Mouse (Mus musculus) lung, postnatal 36 days (tissue): ENCODE measurements around the gene Isoc2a.

Source experiments
- DNase-seq: peaks from one replicate; pipeline ENCODE4 v3.0.0; 2022; ENCODE audit warnings: mixed read lengths

Gene Isoc2a

DNA sequence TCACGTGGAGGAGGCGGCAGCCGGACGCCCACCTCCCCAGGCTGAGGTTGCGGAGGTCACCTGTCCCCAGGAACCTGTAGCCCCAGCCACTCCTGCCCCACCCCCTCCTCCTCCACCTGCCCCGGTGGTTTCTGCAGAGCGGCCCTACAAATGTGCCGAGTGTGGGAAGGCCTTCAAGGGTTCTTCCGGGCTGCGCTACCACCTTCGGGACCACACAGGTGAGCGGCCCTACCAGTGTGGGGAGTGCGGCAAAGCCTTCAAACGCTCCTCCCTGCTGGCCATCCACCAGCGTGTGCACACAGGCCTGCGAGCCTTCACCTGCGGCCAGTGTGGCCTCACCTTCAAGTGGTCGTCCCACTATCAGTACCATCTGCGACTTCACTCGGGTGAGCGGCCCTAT is 43.0 kb downstream of the Isoc2a start:
- no peak for DNase-seq

DNA sequence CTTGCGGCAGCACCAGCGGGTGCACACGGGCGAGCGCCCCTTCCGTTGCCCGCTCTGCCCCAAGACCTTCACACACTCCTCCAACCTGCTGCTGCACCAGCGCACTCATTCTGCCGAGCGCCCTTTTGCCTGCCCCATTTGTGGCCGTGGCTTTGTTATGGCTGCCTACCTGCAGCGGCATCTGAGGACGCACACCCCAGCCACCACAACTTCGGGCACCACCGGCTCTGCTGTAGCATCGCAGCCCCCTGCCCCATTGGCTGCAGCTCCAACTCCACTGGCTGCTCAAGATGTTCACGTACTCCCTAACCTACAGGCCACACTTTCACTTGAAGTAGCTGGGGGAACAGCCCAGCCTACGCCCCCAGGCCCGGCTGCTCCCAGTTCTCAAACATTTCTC is 43.5 kb downstream of the Isoc2a start:
- DNase-seq = no peak

DNA sequence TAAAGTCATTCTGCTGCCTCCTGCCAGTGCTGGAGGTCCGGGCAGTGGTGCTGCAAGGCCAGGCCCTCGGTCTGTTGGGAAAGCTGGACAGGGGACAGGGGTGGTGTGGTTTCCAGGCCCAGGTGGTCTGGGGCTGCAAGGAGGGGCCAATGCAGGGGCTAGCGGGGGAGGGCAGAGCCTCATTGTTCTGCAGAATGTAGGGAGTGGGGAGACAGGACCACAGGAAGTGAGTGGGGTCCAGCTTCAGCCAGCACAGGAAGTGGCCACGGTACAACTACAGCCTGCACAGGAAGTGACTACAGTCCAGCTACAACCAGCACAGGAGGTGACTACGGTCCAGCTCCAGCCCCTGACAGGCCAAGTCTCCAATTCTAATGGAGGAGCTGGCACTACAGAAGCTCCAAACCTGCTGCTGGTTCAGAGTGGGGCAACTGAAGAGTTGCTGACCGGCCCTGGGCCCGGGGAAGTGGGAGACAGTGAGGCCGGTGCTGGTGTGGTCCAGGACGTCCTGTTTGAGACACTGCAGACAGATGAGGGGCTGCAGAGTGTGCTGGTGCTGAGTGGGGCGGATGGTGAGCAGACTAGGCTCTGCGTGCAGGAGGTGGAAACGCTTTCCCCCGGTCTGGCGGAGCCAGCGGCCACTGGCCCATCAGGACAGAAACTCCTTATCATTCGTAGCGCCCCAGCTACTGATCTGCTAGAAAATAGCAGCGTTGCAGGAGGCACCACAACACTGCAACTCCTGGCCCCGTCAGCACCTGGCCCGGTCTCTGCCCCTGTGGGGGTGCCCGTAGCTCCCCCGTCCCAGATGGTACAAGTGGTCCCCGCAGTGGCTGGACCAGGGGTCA is 44.2 kb downstream of the Isoc2a start:
- no peak for DNase-seq

DNA sequence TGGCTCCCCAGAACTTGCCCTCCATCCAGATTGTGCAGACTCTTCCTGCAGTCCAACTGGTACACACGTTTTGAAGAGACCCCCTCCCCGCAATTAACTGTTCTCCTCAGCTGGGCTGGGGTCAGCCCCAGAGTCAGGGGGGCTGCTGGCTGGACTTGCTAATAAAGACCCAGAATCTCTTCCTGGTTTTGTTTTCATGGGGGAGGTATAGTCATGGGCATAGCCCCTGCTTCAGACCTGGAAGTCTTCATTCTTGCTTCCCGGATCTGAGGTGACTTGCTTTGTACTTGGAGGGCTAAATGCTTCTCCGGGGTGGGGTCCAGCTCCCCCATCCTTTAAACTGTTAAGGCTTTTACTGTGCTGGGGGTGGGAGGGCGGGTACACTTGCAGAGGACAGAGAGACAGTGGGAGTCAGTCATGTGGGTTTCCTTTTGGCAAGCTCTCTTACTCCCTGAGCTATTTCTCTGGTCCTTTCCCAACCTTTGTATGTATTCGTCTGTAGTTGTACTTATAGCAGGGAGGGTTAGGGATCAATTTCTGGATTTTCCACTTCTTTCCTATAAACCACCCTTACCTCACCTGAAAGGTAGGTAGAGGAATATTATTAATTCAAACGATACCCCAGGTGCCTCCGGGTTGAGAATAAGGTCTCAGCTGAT is 45.0 kb downstream of the Isoc2a start, which contains the start of gene Nat14:
TSS of gene Nat14 (plus strand) at position 205 of the 659 bp plus-strand sequence.
- no peak for DNase-seq

DNA sequence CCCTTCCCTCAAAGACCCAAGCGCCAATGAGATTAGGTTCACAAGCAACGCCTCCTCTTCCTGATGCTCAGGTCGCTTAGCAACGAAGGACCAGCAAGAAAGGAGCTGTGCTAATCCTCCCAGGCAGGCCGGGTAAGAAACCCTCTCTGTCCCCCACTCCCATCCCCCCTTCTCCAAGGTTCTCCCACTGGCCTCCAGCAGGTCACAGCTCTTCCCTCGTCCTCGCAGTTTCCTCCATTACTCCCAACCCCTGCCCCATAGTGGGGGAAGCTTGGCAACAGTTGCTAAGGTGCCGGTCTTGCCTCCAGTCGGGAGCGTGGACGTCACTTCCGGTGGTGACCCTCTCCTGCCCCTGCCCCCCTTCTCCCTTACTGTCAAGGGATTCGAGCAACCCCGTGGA is 45.6 kb downstream of the Isoc2a start:
- DNase-seq = peak; percentile 66

DNA sequence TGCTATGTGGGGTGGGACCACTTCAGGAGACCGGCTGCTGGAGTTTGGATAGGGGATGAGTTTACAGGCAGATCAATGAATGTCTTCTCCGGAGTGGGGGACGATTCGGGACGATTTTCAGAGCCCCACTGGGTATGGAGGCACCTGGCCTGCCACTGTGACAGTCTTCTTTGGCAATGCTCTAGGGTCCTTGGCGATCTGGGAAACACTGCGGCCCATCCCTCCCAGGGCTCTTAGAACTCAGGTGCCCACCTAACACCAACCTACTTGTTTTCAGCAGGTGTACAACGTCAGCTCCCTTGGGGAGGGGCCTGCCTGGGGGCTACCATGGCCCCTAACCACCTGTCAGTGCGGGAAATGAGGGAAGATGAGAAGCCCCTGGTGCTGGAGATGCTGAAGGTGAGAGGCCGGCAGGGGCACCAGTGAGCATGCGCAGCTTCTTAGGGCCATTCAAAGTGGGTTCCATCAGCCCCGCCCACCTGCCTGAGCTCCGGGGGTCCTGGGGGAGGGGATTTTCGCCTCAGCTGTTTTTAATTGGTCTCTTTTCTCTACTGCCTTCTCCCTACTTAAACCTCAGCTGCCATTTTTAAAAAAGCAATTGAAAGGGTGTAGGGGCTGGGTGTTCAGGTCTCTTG is 46.1 kb downstream of the Isoc2a start:
- no peak for DNase-seq

DNA sequence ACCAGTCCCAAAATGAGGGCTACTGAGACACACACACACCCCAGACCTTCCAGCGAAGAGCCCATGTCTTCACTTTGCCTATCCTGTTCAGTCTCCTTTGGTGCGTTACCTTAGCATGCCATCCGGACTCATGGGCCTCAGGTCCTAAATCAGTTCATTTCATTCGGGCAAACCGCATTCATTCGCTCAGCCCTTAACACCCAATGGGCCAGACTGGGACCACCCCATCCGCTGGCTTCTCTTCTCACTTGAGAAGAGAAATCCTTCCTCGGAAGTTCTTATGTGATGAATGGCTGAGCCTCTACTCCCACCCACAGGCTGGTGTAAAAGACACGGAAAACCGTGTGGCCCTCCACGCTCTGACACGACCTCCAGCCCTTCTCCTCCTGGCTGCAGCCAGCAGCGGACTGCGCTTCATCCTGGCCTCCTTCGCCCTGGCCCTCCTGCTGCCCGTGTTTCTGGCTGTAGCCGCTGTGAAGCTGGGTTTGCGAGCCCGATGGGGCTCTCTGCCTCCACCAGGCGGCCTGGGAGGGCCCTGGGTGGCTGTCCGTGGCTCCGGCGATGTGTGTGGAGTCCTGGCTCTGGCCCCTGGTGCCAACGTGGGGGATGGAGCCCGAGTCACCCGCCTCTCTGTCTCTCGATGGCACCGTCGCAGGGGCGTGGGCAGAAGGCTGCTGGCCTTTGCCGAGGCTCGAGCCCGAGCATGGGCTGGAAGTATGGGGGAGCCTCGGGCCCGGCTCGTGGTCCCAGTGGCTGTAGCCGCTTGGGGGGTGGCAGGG is 46.8 kb downstream of the Isoc2a start:
- peak; percentile 50 for DNase-seq

DNA sequence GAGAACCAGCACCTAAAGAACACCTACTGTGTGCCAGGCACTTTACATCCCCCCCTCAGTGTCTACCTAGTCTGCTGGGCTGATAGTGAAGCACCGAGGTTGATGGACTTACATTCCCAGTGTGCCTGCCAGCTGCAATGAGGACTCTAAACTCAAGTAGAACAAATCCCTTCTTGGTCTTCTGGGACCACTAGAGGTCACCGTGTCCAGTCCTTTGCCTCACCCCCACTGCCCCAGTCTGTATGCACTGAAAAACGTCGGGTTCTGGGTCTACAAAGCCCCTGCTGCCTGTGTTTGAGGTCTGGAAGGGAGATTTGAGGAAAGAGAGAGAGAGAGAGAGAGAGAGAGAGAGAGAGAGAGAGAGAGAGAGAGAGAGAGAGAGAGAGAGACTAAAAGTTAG is 47.5 kb downstream of the Isoc2a start:
- no peak for DNase-seq

DNA sequence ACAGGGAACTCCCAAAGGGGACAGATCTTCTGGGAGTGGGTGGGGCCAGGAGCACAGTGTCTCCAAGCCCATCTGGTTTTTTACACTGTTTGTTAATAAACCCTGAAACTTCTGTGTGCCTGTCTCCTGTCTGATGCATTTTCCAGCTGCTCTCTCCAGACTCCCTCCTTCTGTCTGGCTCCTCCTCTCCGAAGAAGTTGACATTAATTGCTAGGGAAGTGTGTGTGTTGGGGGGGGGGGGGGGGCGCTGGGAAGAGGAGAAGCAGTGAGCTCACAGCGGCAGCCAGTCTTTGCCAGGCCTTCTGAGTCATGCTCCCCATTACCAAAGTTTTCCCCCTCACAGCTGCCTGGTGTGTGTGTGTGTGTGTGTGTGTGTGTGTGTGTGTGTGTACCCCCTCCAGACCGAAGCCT is 47.9 kb downstream of the Isoc2a start:
- peak; percentile 43 for DNase-seq

DNA sequence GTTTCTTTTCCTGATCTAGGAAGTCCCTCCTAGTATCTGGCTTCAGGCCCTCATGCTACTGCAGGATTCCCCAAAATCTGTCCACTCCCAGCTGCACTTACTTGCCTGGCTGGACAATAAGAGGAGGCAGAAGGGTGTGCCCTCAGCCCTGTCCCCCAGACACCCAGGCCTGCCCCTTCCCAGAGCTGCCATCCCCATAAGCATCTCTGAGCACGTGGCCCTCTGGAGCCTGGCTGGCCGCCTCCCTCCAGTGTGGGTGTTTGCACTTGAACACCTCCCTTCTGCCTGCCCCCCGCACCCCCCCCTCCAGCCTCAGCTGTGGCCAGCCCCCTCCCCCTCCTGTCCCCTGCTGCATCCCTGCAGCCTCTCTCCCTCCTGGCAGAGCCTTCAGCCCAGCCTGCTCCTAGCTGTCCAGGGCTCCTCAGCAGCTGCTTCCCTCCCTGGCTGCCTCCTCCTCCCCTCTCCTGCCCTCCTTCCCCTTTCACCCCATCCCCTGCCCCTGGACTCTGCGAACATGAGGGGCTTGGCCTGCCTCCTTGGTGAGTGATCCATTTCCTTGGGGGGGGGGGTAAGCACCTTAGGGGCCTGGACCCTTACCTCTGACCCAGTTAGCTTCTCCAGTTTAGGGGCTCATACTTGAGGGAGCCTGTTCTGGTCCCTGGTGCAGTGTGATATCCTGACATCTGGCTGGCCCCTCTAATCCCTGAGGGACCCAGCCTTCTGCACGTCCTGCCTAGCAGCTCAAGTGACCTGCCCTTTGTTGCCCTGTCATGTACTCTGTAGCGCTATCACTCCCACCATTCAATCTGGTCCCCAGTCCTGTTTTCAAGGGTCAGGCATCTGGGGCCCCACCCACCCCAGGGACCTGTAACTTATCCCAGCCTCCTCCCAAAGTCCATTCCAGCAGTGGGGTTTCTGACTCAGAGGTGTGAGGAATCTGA is 48.8 kb downstream of the Isoc2a start, which contains the start of gene Ssc5d:
TSS of gene Ssc5d (plus strand) at position 345 of the 941 bp plus-strand sequence.
- peak; percentile 35 for DNase-seq

DNA sequence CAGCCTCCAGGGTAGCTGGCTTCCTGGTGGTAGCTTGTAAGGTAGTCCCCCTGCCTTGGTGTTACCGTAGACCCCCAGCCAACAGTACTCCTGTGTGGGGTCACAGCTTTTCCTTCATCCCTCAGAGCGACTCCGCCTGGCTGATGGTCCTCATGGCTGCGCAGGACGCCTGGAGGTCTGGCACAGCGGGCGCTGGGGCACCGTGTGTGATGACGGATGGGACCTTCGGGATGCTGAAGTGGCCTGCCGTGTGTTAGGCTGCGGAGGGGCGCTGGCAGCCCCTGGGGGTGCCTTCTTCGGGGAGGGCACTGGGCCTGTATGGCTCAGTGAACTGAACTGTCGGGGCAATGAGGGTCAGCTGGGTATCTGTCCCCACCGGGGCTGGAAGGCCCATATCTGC is 49.9 kb downstream of the Isoc2a start:
- DNase-seq = no peak

DNA sequence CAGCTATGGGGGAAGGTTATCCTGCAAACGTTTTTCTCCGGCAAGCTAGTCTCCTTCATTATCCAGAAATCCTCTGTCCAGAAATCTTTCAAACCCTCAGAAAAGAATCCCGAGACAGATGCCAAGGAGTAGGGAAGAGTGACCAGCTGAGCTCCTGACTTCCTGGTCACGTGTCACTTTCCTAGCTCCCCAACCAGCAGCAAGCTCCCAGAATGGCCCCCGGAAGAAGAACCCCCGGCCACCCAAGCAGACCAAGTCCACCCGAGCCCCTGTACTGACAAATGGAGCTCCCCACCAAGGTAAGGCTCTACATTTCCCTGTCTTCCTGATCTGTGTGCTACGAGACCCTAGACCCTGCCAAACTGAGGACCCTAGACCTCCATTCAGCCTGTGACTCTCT is 50.8 kb downstream of the Isoc2a start:
- DNase-seq = peak; percentile 38

DNA sequence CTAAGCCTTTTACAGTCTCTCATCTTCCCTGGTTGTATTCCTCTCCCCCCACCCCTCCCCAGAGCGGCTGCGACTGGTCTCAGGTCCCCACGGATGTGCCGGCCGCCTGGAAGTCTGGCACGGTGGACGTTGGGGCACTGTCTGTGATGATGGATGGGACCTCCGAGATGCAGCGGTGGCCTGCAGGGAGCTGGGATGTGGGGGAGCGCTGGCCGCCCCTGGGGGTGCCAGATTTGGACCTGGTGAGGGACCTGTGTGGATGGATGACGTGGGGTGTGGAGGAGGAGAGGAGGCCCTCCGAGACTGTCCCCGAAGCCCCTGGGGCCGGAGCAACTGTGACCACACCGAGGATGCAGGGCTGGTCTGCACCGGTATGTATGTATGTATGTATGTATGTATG is 51.4 kb downstream of the Isoc2a start:
- no peak for DNase-seq

DNA sequence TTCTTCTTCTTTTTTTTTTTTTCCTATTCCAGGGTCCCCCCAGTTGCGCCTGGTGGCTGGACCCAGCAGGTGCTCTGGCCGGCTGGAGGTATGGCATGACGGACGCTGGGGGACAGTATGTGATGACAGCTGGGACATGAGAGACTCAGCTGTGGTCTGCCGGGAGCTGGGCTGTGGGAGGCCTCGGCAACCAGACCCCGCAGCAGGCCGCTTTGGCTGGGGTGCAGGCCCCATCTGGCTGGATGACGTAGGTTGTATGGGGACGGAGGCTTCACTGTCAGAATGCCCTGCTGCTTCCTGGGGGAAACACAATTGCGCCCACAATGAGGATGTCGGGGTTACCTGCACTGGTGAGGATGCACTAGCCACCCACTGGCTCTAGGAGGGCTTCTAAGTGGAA is 56.1 kb downstream of the Isoc2a start:
- DNase-seq = no peak

DNA sequence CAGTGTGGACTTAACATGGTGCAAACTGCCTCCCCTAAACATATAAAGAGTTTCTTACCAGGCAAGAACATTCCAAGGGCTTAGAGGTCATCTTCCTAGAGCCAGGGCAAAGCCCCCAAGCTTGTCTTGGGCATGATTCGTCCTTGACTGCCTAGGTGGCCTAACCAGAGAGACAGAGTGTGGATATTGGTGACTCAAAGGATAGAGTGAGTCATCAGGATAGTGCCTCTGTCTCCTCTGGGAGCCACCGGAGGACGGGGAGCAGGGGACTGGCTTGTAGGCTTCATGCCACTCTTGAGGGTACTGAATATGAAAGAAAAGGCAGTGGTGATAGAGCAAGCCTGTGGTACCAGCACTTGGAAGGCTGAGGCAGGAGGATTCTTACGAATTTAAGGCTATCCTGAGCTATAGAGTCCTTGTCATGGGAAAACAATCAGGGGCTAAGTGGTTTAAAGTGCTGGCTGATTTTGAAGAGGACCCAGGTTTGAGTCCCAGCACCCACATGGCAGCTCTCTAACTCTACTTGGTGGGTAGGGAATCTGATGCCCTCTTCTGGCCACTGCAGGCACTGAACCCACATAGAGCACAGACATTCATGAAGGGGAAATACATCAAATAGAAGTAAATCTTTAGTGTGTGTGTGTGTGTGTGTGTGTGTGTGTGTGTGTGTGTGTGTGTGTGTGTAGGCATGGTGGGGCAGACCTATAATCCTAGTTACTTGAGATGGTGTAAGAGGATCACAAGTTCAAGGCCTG is 57.4 kb downstream of the Isoc2a start:
- no peak for DNase-seq

DNA sequence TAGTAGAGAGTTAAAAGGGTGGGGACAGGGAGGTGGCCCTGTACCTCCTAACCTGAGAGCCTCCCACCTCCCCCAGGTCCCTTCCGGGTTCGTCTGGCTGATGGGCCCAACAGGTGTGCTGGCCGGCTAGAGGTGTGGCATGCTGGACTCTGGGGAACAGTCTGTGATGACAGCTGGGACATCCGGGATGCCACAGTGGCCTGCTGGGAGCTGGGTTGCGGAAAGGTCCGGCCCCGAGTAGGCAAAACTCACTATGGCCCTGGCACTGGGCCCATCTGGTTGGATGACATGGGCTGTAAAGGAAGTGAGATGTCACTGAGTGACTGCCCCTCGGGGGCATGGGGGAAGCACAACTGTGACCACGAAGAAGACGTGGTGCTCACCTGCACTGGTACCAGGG is 59.9 kb downstream of the Isoc2a start:
- no peak for DNase-seq

DNA sequence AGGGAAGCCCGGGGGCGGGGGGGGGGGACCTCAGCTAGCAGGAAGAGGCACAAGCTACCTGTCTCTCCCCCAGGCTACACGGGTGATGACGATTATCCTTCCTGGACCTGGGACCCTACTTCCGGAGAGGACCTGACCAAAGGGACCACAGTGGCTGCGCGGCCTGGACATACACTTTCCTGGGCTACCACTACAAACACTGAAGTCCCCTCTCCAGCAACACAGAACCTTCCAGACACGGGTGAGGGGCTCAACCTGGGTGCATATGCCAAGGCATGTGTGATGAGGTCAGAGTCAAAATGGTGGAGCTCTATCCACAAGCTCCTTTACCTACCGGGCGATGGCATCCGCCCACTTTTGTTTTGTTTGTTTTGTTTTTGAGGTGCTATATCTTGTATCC is 60.4 kb downstream of the Isoc2a start:
- no peak for DNase-seq

DNA sequence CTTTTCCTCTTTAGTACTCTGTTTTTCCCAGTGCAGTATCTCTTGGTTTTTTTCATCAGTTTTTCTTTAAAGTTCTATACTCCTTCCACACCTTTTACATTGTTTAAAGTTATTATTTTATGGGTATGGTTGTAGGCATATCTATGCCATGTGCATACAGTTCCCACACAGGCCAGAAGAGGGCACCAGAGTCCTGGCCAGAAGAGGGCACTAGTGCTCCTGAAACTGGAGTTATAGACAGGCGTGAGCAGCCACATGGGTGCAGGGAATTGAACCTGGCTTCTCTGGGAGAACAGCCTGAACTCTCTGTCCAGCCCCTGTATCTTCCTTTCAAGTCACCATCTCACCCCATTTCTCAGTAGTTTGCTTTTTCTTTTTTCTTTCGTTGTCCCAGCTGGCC is 61.5 kb downstream of the Isoc2a start:
- peak; percentile 84 for DNase-seq

DNA sequence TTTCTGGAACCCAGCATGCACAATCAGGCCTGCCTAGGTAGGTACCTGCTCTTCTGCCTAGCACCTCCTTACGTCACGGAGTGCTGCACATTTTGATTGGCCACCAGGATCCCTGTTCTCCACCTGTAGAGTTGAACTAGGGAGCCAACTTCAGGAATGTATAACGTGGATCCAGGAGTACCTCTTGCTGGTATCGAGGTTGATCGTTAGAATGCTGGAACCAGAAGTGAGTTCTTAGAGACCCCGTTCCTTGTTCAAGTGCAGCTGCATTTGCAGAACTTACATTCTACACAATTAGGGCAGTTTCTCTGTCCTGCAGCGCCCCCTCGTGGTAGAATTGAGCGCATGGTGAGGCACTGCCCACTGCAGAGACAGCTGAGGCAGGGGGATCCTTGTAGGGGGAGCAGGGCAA is 63.1 kb downstream of the Isoc2a start:
- peak; percentile 92 for DNase-seq

DNA sequence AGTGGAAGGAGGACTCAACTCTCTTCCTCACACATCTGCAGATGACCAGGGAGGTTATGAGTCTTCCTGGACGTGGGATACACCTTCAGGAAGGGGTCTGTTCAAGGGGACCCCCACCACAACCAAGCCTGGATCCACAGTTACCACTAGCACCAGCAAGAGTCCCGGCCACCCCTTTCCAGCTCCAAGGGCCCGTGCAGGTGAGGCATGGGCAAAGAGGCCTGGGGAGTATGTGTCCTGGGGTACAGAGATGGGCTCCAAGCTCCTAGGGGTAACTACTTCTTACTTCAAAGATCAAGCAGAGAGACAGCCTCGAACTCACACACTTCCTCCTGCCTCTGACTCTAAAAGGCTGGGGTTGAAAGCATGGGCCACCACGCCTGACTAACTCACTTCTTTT is 65.7 kb downstream of the Isoc2a start:
- DNase-seq = no peak

DNA sequence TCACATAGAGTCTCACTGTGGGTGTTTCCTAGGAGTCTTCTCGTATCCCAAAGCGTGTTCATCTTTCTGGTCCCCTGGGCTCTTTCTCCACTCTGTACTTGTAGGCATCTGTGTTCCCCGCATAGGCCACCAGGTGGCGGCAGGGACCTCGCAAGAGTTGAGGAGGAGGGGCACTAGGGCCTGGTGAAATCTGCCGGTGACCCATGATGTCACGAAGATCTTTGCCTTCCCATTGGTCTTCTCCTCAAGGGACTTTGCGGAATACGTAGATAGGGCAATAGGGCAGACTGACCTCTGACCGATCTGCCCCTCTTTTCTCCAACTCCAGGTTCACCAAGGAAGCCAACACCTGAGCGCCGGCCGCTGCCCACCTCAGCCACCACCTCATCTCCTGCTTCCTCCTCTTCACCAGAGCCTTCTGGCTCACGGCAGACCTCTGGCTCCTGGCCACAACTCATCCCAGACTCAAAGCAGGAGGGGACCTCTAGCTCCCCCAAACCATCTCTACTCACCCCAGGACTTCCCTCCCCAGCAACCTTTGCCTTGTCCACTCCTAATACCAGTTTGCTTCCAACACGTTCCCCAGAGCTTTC is 66.4 kb downstream of the Isoc2a start:
- peak; percentile 98 for DNase-seq
